Comparison of ENCODE assay signal across 7 mouse cellular contexts in the genomic region with DNA sequence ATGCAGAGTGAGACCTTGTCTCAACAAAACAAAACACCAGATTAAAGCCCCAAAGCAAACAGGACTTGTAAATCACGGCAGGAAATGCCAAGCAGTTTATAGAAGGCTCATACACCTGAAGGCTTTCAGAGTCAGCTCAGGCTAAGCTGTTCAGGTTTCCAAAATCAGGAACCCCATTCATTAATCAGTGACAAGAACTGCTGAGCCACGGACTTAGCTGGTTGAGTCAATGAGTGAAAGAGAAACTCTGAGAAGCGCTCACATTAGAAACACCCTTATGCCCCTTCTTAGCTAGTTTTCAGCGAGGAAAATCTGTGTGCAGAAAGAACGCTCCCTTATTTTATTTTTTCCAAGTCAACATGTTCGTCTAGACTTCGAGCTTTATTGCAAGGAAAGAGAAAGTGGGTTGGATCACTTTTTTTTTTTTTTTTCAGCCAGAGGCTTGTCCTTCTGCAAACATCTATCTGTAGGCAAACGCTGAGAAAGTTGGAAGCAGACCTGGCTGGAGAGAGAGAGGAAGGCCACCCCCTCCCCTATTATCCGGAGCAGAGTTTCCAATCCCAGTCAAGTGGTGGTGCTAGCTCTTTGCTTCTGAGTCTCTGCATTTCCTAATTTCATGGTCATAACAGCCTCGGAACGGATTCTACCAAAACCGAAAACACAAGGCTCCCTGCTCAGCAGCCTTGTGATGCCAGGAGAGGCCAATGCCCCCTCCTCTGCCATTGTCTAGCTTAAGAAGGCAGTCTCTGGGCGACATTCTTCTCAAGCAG. TPM values are rescaled to one million over a fixed set of nuclear protein-coding genes. Genes with fewer than 3 reads are reported as not detected.
DNase-seq lines count a peak whose midpoint lies in the region; ATAC-seq and TF ChIP-seq lines count a peak whose summit lies in the region.

A gene (plus strand): TSS at position 208 of the 770 bp plus-strand sequence.

- H3K4me2 ChIP-seq in liver, embryonic 15.5 days, result peak within 1 kb of the TSS; percentile 55
- H3K4me2 ChIP-seq in midbrain, embryonic 13.5 days (replicated peaks), result no peak within 1 kb of the TSS

- H3K36me3 ChIP-seq in spleen, adult 2 months (ENCODE audit: control insufficient read depth, insufficient read depth, low read length), result no peaks in the 10 kb centered on the region
- H3K36me3 ChIP-seq in liver, embryonic 15.5 days (replicated peaks), result no peaks in the 10 kb centered on the region
- H3K36me3 ChIP-seq in midbrain, embryonic 13.5 days, result no peaks in the 10 kb centered on the region

- peak within 1 kb of the TSS; percentile 58 for H3K27ac ChIP-seq in spleen, adult 2 months (ENCODE audit: insufficient read depth, low read length)
- H3K27ac ChIP-seq in cortical plate, adult 2 months (ENCODE audit: insufficient read depth, low read length), result no peak within 1 kb of the TSS
- no peak within 1 kb of the TSS for H3K27ac ChIP-seq in liver, embryonic 15.5 days (replicated peaks)
- H3K27ac ChIP-seq in midbrain, embryonic 13.5 days, result no peak within 1 kb of the TSS

- peaks cover 2% of the 10 kb centered on the region; the same call in 1 of the 2 replicates for H3K4me1 ChIP-seq in spleen, adult 2 months (ENCODE audit: control insufficient read depth, insufficient read depth, insufficient read length)
- no peaks in the 10 kb centered on the region for H3K4me1 ChIP-seq in cortical plate, adult 2 months (ENCODE audit: control insufficient read depth, insufficient read depth, low read length)
- no peaks in the 10 kb centered on the region for H3K4me1 ChIP-seq in liver, embryonic 15.5 days (replicated peaks)
- no peaks in the 10 kb centered on the region for H3K4me1 ChIP-seq in midbrain, embryonic 13.5 days (replicated peaks)

- no peak for ATAC-seq in liver, embryonic 15.5 days (ENCODE audit: insufficient read depth)
- no peak for ATAC-seq in cerebellum, adult (ENCODE audit: insufficient number of reproducible peaks, low FRiP score, low TSS enrichment)
- ATAC-seq in midbrain, embryonic 13.5 days, result no peak

- peak within 1 kb of the TSS; percentile 63 for H3K4me3 ChIP-seq in spleen, adult 2 months (ENCODE audit: extremely low read depth, insufficient read depth, insufficient read length)
- peak within 1 kb of the TSS; percentile 60 for H3K4me3 ChIP-seq in cortical plate, adult 2 months (ENCODE audit: insufficient read depth, low read length)
- peak within 1 kb of the TSS; percentile 42 for H3K4me3 ChIP-seq in liver, embryonic 15.5 days (replicated peaks)
- H3K4me3 ChIP-seq in midbrain, embryonic 13.5 days (replicated peaks), result no peak within 1 kb of the TSS

- H3K9me3 ChIP-seq in liver, embryonic 15.5 days (replicated peaks), result no peaks in the 10 kb centered on the region
- H3K9me3 ChIP-seq in midbrain, embryonic 13.5 days, result no peaks in the 10 kb centered on the region

- no peak for DNase-seq in spleen, adult 2 months (ENCODE audit: low read depth in 1 of 2, low spot score in 2 of 2)
- DNase-seq in spleen, adult 12 weeks (ENCODE audit: low spot score), result no peak
- peak; percentile 44 for DNase-seq in induced T-regulatory cell, adult 2 months (ENCODE audit: low read depth)

- H3K27me3 ChIP-seq in spleen, adult 2 months (ENCODE audit: control insufficient read depth, insufficient read depth, low read length), result no peaks in the 10 kb centered on the region
- H3K27me3 ChIP-seq in liver, embryonic 15.5 days, result no peaks in the 10 kb centered on the region
- no peaks in the 10 kb centered on the region for H3K27me3 ChIP-seq in midbrain, embryonic 13.5 days

- TF ChIP-seq CTCF in spleen, adult 2 months (IDR thresholded peaks at IDR 0.05; ENCODE audit: extremely low read depth, insufficient read depth, insufficient read length, insufficient replicate concordance), result peak; percentile 2; the same call in 1 of the 2 replicates
- TF ChIP-seq CTCF in cortical plate, adult 2 months (IDR thresholded peaks at IDR 0.05; ENCODE audit: extremely low read depth, insufficient read depth, low read length), result peak; percentile 22; the same call in 1 of the 2 replicates

- WGBS in spleen, adult 2 months, result 8% methylated on average over 13 of the region's 13 CpGs
- whole genome bisulfite sequencing in liver, embryonic 15.5 days (ENCODE audit: insufficient replicate concordance), result 27% methylated on average over 13 of the region's 13 CpGs
- 51% methylated on average over 13 of the region's 13 CpGs for whole genome bisulfite sequencing in midbrain, embryonic 13.5 days

- no peak within 1 kb of the TSS for H3K9ac ChIP-seq in liver, embryonic 15.5 days
- no peak within 1 kb of the TSS for H3K9ac ChIP-seq in midbrain, embryonic 13.5 days (replicated peaks)

- TF ChIP-seq POLR2A in spleen, adult 2 months (IDR thresholded peaks at IDR 0.05; ENCODE audit: low read depth, low read length), result no peak
- TF ChIP-seq POLR2A in cortical plate, adult 2 months (IDR thresholded peaks at IDR 0.05; ENCODE audit: extremely low read depth, insufficient read depth, low read length), result no peak

RNA-seq across cellular contexts. Expression of the gene that starts here (rescaled TPM):
- 1.9 and 2.2 TPM in 2 replicates for polyA plus RNA-seq in spleen, adult 2 months (2012; rRNA removed)
- 0.65 and 0.70 TPM in 2 replicates for polyA plus RNA-seq in cortical plate, adult 2 months (2012; rRNA removed)
- 0.32 and 0.44 TPM in 2 replicates for polyA plus RNA-seq in liver, embryonic 15.5 days (2015; fragmentation: Nextera tagmentation; extraction: Ambion mirVana)
- 0.10 and 0.12 TPM in 2 replicates for polyA plus RNA-seq in midbrain, embryonic 13.5 days (2015; fragmentation: Nextera tagmentation; extraction: Ambion mirVana)
